Mouse (Mus musculus) heart, adult 2 months (tissue): ENCODE data around the gene Avl9.

Source experiments
- CTCF ChIP-seq: fragments of 200-600 bp; IDR thresholded peaks from 2 replicates; pipeline ENCODE4 v1.8.1; 2022; ENCODE audit warnings: antibody characterized with exemption, mild to moderate bottlenecking, moderate library complexity
- POLR2A ChIP-seq: fragments of 200-500 bp; IDR thresholded peaks from 2 replicates; pipeline ENCODE4 v1.6.1; 2011; ENCODE audit warnings: mild to moderate bottlenecking, low read depth, low read length, control low read depth; ENCODE audit not compliant: insufficient read depth

DNA sequence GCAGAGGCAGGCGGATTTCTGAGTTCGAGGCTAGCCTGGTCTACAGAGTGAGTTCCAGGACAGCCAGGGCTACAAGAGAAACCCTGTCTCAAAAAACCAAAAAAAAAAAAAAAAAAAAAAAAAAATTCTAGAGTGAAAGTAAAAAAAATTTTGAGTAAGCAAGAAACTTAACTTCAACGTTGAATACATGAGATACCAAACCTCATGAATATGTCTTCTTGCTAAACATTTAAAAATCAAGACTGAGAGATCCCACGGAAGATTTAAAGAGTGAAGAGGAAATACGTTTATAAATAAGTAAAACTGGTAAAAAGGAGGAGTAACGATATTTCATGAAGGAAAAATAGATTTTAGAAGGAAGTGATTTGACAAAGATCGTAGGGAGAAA lies 519 bp upstream of the Avl9 start:
- TF ChIP-seq POLR2A (no peak), CTCF (no peak)
